Mouse (Mus musculus) testis, adult 2 months (tissue): ENCODE data around the gene Pex11g.

ENCODE experiments used
- CTCF ChIP-seq: fragments of 200-500 bp; IDR thresholded peaks from 2 replicates; pipeline ENCODE4 v1.5.1; 2012; ENCODE audit warnings: low read depth, mild to moderate bottlenecking, inconsistent platforms, low read length, moderate library complexity; ENCODE audit not compliant: control insufficient read depth, insufficient read depth, insufficient replicate concordance
- POLR2A ChIP-seq: fragments of 200-500 bp; IDR thresholded peaks from 2 replicates; pipeline ENCODE4 v1.6.1; 2012; ENCODE audit warnings: low read depth, mild to moderate bottlenecking, inconsistent platforms, low read length, moderate library complexity; ENCODE audit not compliant: control insufficient read depth

GRCm38 (mm10) chr8:3414639-3415190 lies 52.8 kb downstream of the Pex11g start:
- TF ChIP-seq POLR2A (no peak), CTCF (no peak)
